Mouse (Mus musculus): ENCODE results near the gene Edem1. TPM values are rescaled to one million over a fixed set of nuclear protein-coding genes. Genes with fewer than 3 reads are reported as not detected.

Gene Edem1
- total and polyA plus RNA-seq, 3 experiments, result 70.9 to 216 (median 157) TPM

DNA sequence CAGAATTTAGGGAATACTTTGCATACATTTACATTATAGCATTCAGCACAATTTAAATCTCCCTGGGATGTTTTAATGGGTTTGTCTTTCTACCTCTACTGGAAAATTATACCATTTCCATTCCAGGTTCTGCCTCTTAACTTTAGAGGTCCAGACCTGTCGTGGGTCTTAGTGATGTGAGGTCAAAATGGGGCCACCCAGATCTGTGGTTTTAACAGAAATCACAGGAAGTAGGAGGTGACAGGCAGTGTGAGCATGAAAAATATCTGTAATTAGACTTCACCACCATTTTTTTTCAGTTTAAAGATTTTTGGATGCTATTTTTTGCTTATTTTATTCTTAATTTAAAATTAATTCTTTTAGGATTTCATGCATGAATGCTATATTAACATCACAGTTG, 78.1 kb downstream of the Edem1 start (continued):
- TF ChIP-seq MAFK (IDR thresholded peaks at IDR 0.05; ENCODE audit: insufficient replicate concordance, low read length), result no peak

Other genes starting within 250 kb of the Edem1 start
- 77.7 and 130 TPM in 2 replicates for gene Bhlhe40, start 168.0 kb upstream of the Edem1 start, total RNA-seq (2012; rRNA removed)
- gene Bhlhe40, start 168.0 kb upstream of the Edem1 start, total RNA-seq (2014; rRNA removed), result 44.6 and 55.4 TPM in 2 replicates
- gene Bhlhe40, start 168.0 kb upstream of the Edem1 start, polyA plus RNA-seq (2012; ENCODE audit: insufficient read length, low read depth), result 109 and 117 TPM in 2 replicates
- gene Arl8b, start 45.5 kb upstream of the Edem1 start, total RNA-seq (2012; rRNA removed), result 47.8 and 63.3 TPM in 2 replicates
- gene Arl8b, start 45.5 kb upstream of the Edem1 start, total RNA-seq (2014; rRNA removed), result 170 and 197 TPM in 2 replicates
- gene Arl8b, start 45.5 kb upstream of the Edem1 start, polyA plus RNA-seq (2012; ENCODE audit: insufficient read length, low read depth), result 125 and 141 TPM in 2 replicates